Mouse (Mus musculus) limb, embryonic 15.5 days (tissue): ENCODE measurements around the gene Aebp1. TPM values are rescaled to one million over a fixed set of nuclear protein-coding genes. Genes with fewer than 3 reads are reported as not detected.
A peak's percentile ranks its signal among the peaks of the same experiment; 100 is the strongest.

Experiments used
- ATAC-seq: fragments of 200-750 bp; cut with Nextera tagmentation; 2 replicates; pipeline ENCODE4 v1.8.0; 2017; ENCODE audit warnings: low read depth, moderate TSS enrichment; ENCODE audit not compliant: insufficient number of reproducible peaks, low FRiP score, low TSS enrichment
- H3K27ac ChIP-seq: fragments of 300-500 bp; sonication (generic); 2 replicates; pipeline ENCODE4 v1.5.1; 2015; ENCODE audit warnings: moderate library complexity, mild to moderate bottlenecking, inconsistent platforms
- H3K27me3 ChIP-seq: fragments of 300-500 bp; sonication (generic); 2 replicates; pipeline ENCODE4 v1.6.1; 2015; ENCODE audit warnings: inconsistent platforms
- H3K36me3 ChIP-seq: fragments of 300-500 bp; sonication (generic); 2 replicates; pipeline ENCODE4 v1.6.1; 2015; ENCODE audit warnings: inconsistent platforms
- H3K4me1 ChIP-seq: fragments of 300-500 bp; sonication (generic); 2 replicates; pipeline ENCODE4 v1.6.1; 2015; ENCODE audit warnings: inconsistent platforms
- H3K4me2 ChIP-seq: fragments of 300-500 bp; sonication (generic); 2 replicates; pipeline ENCODE4 v1.6.1; 2015; ENCODE audit warnings: mild to moderate bottlenecking, inconsistent platforms
- H3K4me3 ChIP-seq: fragments of 300-500 bp; sonication (generic); 2 replicates; pipeline ENCODE4 v1.5.1; 2015; ENCODE audit warnings: mild to moderate bottlenecking, inconsistent platforms
- H3K9ac ChIP-seq: fragments of 300-500 bp; sonication (generic); 2 replicates; pipeline ENCODE4 v1.6.1; 2015; ENCODE audit warnings: inconsistent platforms
- H3K9me3 ChIP-seq: fragments of 300-500 bp; sonication (generic); 2 replicates; pipeline ENCODE4 v1.6.1; 2016; ENCODE audit warnings: inconsistent platforms
- WGBS: fragments of 180-500 bp; shearing (Covaris S2); methylation state at CpG from one replicate; pipeline ENCODE4 v1.1.7; 2015; 5-methylcytosine and 5-hydroxymethylcytosine counted together
- polyA plus RNA-seq: library from polyadenylated mRNA; unstranded; fragments of >200 nt; fragmentation: Nextera tagmentation; extraction: Ambion mirVana; gene quantifications from 2 replicates; pipeline ENCODE4 v1.2.1, GENCODE M21; 2015

Aebp1 gene
- polyA plus RNA-seq, 1 experiment from 2014 or later: 78.4 TPM

DNA sequence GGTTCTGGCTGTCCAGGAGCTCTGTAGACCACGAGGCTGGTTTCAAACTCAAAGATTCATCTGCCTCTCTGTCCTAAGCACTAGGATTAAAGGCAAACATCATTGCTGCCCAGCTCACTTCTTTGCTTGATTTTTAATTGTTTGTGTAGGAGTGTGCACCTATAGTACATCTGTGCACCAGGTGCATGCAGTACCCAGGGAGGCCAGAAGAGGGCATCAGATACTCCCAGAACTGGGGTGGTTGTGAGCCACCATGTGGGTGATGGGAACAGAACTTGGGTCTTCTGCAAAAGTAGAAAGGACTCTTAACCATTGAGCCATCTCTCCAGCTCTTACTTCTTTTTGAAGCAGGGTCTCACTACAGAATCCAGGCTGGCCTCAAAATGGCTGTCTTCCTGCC, 3.0 kb upstream of the Aebp1 start:
- Histone ChIP-seq H3K4me1 (peaks cover 41% of the 10 kb centered on the region), H3K9ac (no peak overlapping the region), H3K36me3 (no peaks in the 10 kb centered on the region), H3K27ac (no peak overlapping the region), H3K4me2 (no peak overlapping the region), H3K27me3 (0 out of 2 replicates have a peak, but pooled peaks cover 7% of the 10 kb centered on the region), H3K4me3 (no peak overlapping the region), H3K9me3 (no peaks in the 10 kb centered on the region)
- 68% methylated on average over 1 of the region's 1 CpGs for WGBS
- ATAC-seq: no peak

DNA sequence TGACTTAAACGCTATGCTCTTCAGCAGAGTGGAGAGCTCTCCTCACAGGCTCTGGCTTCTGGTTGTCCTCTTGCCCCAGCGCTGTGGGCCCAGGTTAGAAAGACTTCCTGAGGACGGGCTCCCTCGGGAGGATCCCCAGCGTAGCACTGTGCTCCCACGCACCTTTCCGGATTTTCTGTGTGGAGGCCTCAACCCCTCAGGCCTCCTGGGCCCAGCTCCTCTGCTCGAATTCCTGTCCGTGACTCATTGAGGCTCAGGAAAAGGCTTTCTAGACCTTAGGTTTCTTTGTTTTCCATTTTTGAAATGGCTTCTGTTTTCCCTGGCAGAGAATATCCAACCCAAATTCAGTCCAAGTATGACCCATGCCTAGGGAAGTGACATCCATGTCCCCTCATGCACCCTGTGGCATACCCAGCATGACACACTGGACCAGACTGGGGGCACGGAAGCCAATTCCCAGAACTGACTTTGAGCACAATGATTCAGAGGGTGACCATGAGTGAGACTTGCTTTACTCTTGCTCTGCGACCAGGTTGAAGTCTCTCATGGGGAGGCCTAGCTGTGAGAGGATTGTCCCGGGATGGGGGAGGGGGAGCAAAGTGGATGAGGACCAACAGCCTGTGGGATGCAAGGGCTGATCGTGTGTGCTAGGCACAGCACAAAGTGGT, 1.7 kb upstream of the Aebp1 start:
- peaks cover 10% of the 10 kb centered on the region for H3K36me3 ChIP-seq
- WGBS: 82% methylated on average over 13 of the region's 13 CpGs
- ATAC-seq: no peak
- no peak overlapping the region for H3K27ac ChIP-seq
- H3K9ac ChIP-seq: no peak overlapping the region
- H3K4me1 ChIP-seq: peaks cover 41% of the 10 kb centered on the region
- no peaks in the 10 kb centered on the region for H3K9me3 ChIP-seq
- no peak overlapping the region for H3K4me2 ChIP-seq
- H3K27me3 ChIP-seq: 0 out of 2 replicates have a peak, but pooled peaks cover 7% of the 10 kb centered on the region
- H3K4me3 ChIP-seq: no peak overlapping the region

DNA sequence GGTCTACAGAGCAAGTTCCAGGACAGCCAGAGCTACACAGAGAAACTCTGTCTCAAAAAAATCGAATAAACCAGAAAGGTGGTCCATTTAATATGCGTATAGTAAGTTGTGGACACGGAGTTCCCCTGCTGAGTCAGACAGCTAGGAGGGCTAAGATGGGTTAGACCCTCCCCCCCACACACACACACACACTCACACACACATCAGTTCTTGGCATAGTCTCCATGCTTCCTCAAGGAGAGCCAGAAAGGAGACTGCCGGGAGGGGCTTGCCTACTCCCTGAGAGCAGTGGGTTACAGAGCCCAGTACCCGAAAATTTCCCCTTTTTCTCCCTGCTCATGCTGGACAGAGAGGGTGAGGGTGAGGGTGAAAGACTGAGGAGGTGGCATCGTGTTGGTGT, 1.1 kb upstream of the Aebp1 start:
- no peak overlapping the region for H3K27ac ChIP-seq
- peaks cover 40% of the 10 kb centered on the region for H3K4me1 ChIP-seq
- no peak overlapping the region for H3K4me2 ChIP-seq
- 0 out of 2 replicates have a peak, but pooled peaks cover 7% of the 10 kb centered on the region for H3K27me3 ChIP-seq
- WGBS: 59% methylated on average over 6 of the region's 6 CpGs
- no peak overlapping the region for H3K4me3 ChIP-seq
- no peak overlapping the region for H3K9ac ChIP-seq
- ATAC-seq: no peak
- peaks cover 16% of the 10 kb centered on the region for H3K36me3 ChIP-seq
- no peaks in the 10 kb centered on the region for H3K9me3 ChIP-seq

DNA sequence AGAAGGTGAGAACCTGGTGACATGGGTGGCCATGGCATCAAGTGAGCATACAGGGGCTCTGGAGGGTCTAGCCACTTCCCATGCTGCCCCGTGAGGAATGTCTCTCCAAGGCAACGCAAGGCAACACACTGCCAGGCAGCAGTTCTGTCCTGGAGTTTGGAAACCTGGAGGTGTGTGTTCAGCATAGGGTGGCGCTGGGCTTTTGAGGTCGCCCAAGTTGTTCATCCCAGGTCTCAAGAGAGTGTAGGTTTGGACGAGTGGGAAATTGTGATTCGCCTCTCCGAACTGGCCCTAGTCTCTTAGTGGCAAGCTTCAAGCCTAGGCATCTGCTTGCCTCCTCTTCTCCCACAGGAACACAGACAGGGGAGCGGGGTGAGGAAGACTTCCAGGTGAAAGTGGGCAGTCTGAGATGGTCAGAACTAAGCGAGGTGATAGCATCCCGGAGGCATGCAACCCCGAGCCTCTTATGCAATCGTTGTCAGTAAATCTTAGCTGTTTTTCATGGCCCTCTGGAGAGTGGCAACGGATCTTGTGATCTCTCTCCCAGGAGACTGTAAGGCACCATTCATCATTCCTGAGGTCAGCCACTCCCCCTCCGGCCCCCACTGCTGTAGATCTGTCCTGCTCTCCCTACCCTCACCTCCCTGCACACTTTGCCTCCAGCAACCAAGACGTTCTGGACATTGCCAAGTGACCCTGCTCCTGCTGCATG, 803 bp downstream of the Aebp1 start:
- Histone ChIP-seq H3K4me3 (peak overlapping the region; percentile 55), H3K9me3 (no peaks in the 10 kb centered on the region), H3K9ac (peak overlapping the region; percentile 51), H3K36me3 (peaks cover 29% of the 10 kb centered on the region), H3K27ac (0 out of 2 replicates have a peak overlapping the region, but pooled peaks have one; percentile 58), H3K4me1 (peaks cover 28% of the 10 kb centered on the region), H3K4me2 (peak overlapping the region; percentile 85), H3K27me3 (0 out of 2 replicates have a peak, but pooled peaks cover 7% of the 10 kb centered on the region)
- ATAC-seq: no peak
- 14% methylated on average over 15 of the region's 15 CpGs for WGBS

DNA sequence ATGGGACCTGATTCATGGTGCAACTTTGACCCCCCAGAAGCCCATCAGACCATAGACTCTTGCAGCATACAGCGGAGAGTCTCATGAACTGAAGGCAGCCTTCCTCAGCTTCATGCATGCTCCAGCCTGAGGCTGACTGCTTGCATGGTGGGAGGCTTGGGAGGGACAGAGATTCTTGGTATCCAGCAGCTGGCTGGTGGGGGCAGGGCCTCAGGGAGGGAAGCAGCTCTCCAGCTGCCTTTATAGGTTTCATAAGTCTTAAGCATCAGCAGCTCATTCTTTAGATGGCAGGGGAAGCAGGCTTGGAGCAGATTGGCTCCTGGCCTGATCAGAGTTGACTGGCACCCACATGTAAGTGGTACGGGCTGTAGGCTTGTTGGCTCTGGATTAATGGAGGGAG, 5.4 kb downstream of the Aebp1 start:
- H3K9me3 ChIP-seq: no peaks in the 10 kb centered on the region
- no peak overlapping the region for H3K4me3 ChIP-seq
- no peaks in the 10 kb centered on the region for H3K27me3 ChIP-seq
- H3K9ac ChIP-seq: no peak overlapping the region
- WGBS: 63% methylated on average over 2 of the region's 2 CpGs
- peaks cover 74% of the 10 kb centered on the region for H3K36me3 ChIP-seq
- ATAC-seq: no peak
- H3K4me1 ChIP-seq: peaks cover 9% of the 10 kb centered on the region
- no peak overlapping the region for H3K4me2 ChIP-seq
- no peak overlapping the region for H3K27ac ChIP-seq

DNA sequence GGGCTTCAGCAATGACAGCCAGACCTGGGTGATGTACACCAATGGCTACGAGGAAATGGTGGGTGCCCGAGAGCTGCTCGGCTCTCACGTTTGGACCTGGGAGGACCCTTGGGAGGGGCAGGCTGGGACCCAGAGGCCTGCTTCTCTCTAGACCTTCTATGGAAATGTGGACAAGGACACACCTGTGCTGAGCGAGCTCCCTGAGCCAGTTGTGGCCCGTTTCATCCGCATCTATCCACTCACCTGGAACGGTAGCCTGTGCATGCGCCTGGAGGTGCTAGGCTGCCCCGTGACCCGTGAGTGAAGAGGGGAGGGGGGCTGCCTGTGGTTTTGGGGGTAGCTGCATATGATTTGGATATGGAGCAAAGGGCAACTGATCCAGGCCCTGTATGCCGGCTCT, 6.6 kb downstream of the Aebp1 start:
- no peak overlapping the region for H3K9ac ChIP-seq
- H3K36me3 ChIP-seq: peaks cover 85% of the 10 kb centered on the region
- no peak overlapping the region for H3K4me3 ChIP-seq
- no peaks in the 10 kb centered on the region; the same call in 1 of the 2 replicates for H3K4me1 ChIP-seq
- H3K9me3 ChIP-seq: no peaks in the 10 kb centered on the region
- ATAC-seq: no peak
- no peak overlapping the region for H3K4me2 ChIP-seq
- WGBS: 92% methylated on average over 12 of the region's 12 CpGs
- no peaks in the 10 kb centered on the region for H3K27me3 ChIP-seq
- H3K27ac ChIP-seq: no peak overlapping the region

DNA sequence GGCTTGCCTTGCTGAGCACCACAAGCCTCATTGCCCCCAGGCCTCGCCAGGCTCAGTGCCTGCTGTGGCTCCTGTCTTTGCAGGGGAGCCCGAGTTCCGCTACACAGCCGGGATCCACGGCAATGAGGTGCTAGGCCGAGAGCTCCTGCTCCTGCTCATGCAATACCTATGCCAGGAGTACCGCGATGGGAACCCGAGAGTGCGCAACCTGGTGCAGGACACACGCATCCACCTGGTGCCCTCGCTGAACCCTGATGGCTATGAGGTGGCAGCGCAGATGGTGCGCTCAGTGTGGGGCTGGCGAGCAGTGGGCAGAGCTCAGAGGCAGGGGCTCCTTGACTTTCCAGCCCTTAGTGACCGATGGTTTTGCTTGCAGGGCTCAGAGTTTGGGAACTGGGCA, 7.6 kb downstream of the Aebp1 start:
- H3K9me3 ChIP-seq: no peaks in the 10 kb centered on the region
- H3K4me3 ChIP-seq: no peak overlapping the region
- no peaks in the 10 kb centered on the region; the same call in 1 of the 2 replicates for H3K4me1 ChIP-seq
- no peak overlapping the region for H3K4me2 ChIP-seq
- 89% methylated on average over 16 of the region's 16 CpGs for WGBS
- peaks cover 92% of the 10 kb centered on the region for H3K36me3 ChIP-seq
- no peak overlapping the region for H3K9ac ChIP-seq
- no peak overlapping the region for H3K27ac ChIP-seq
- no peak for ATAC-seq
- no peaks in the 10 kb centered on the region for H3K27me3 ChIP-seq

DNA sequence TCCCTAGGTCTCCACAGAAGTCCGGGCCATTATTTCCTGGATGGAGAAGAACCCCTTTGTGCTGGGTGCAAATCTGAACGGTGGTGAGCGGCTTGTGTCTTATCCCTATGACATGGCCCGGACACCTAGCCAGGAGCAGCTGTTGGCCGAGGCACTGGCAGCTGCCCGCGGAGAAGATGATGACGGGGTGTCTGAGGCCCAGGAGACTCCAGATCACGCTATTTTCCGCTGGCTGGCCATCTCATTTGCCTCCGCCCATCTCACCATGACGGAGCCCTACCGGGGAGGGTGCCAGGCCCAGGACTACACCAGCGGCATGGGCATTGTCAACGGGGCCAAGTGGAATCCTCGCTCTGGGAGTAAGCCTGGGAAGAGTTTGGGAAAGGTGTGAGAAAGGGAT, 8.3 kb downstream of the Aebp1 start:
- Histone ChIP-seq H3K4me3 (no peak overlapping the region), H3K4me1 (no peaks in the 10 kb centered on the region; the same call in 1 of the 2 replicates), H3K36me3 (peaks cover 92% of the 10 kb centered on the region), H3K27ac (no peak overlapping the region), H3K9ac (no peak overlapping the region), H3K27me3 (no peaks in the 10 kb centered on the region), H3K9me3 (no peaks in the 10 kb centered on the region), H3K4me2 (no peak overlapping the region)
- ATAC-seq: no peak
- WGBS: 87% methylated on average over 16 of the region's 16 CpGs

DNA sequence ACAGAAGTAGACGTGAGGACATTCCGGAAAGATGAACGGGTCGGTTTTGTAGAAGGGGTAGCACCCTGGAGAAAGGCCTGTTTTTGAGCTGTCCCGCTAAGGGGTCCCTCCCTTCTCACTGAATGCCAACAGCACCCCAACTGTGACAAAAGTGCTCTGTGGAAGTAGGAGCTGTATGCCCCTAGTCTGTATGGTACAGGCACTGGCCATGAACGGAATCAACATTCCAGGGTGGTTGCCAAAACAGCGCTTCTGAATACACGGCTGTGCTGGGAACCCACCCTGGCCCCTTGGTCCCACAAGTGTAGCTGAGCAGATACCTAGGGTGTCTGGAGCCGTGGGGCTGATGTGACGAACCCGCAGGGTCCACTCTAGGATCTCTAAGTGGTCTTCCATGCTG, 11.0 kb downstream of the Aebp1 start:
- WGBS: 91% methylated on average over 11 of the region's 11 CpGs
- no peak for ATAC-seq

DNA sequence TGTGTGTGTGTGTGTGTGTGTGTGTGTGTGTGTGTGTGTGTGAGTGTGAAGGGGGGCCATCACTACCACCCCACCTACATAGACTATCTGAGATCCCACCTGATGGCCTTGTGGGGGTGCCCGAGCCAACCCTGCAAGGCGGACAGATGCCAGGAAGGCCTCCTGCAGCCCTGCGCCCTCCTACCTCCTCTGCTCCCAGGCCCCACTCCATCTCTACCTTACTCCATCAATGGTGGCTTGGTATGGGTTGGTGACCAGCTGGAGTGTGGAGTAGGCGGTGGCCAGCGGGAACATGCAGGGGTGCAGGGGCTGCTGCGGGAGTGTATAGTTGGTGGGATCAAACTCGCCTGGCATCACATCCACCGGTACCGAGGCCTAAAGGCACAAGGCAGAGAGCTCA, 11.4 kb downstream of the Aebp1 start:
- Histone ChIP-seq H3K27ac (no peak overlapping the region), H3K36me3 (peaks cover 80% of the 10 kb centered on the region), H3K4me1 (peaks cover 21% of the 10 kb centered on the region), H3K4me2 (no peak overlapping the region), H3K9ac (no peak overlapping the region), H3K4me3 (no peak overlapping the region), H3K27me3 (no peaks in the 10 kb centered on the region), H3K9me3 (no peaks in the 10 kb centered on the region)
- WGBS: 96% methylated on average over 9 of the region's 9 CpGs
- no peak for ATAC-seq

More for the DNA sequence above, 11.0 kb downstream of the Aebp1 start:
- Histone ChIP-seq H3K27ac (no peak overlapping the region), H3K4me1 (peaks cover 21% of the 10 kb centered on the region), H3K36me3 (peaks cover 85% of the 10 kb centered on the region), H3K27me3 (no peaks in the 10 kb centered on the region), H3K9me3 (no peaks in the 10 kb centered on the region), H3K4me2 (no peak overlapping the region), H3K9ac (no peak overlapping the region), H3K4me3 (no peak overlapping the region)

DNA sequence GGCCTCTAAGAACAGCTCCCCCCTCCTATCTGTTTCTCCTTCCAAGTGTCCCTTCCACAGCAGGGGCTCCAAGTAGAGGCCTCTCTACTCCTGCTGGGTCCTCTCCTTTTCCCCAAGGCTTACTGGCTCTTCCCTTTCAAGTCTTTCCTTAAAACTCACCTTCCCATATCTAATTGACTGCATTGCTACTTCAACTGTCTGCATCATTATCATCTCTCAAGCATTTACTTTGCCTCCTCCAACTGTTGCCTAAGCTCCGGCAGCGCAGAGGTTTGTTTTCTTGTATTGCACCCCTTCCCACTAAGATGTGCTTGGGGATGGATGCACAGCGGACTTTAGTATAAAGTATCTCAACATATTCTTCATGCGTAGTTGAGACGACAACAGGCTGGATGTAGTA, 15.7 kb downstream of the Aebp1 start:
- H3K4me1 ChIP-seq: peaks cover 21% of the 10 kb centered on the region
- H3K9ac ChIP-seq: peak overlapping the region; percentile 64
- H3K4me3 ChIP-seq: peak overlapping the region; percentile 75
- peaks cover 39% of the 10 kb centered on the region for H3K36me3 ChIP-seq
- peak overlapping the region; percentile 63 for H3K4me2 ChIP-seq
- H3K27me3 ChIP-seq: no peaks in the 10 kb centered on the region
- H3K27ac ChIP-seq: peak overlapping the region; percentile 79; the same call in 1 of the 2 replicates
- ATAC-seq: no peak
- H3K9me3 ChIP-seq: no peaks in the 10 kb centered on the region
- WGBS: 5% methylated on average over 5 of the region's 5 CpGs

DNA sequence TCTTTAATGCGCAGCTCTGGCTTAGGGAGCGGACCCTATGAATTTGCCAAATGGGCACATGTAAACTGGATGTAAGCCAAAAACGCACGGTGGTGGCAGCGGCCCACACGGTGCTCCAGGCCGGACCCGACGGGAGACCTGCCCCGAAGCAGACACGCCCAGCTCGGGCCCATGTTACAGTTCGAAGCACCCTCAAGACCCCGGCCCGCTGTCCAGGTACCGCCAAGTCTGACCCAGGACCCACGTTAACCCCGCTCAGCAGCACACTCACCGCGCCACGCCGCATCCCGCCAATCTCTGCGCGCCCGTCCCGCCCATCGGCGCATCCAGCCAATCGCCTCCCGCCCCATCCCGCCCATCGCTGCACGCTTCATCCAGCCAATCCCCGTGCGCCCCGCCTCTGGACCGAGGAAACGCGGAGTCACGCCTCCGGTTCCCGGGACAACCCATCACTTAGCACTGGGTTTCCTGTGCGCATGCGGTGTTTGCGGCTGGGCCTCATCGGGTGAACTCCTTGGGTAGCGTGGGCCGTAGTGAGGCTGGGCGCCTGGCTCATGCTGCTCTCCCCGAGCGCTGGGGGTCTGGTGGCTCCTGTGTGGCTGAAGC, 16.3 kb downstream of the Aebp1 start, which contains the start of gene Pold2:
Gene Pold2 (minus strand): TSS at position 372 of the 606 bp plus-strand sequence.
- Histone ChIP-seq H3K27me3 (no peaks in the 10 kb centered on the region), H3K9me3 (no peaks in the 10 kb centered on the region), H3K9ac (peak within 1 kb of the TSS; percentile 64), H3K4me1 (peaks cover 21% of the 10 kb centered on the region), H3K27ac (peak within 1 kb of the TSS; percentile 89), H3K4me3 (peak within 1 kb of the TSS; percentile 75), H3K36me3 (peaks cover 33% of the 10 kb centered on the region), H3K4me2 (peak within 1 kb of the TSS; percentile 63)
- under 1% methylated on average over 52 of the region's 52 CpGs for WGBS
- ATAC-seq: peak; percentile 99
